Mouse (Mus musculus) myocyte (in vitro differentiated cells): ENCODE data around the gene Zdhhc18.

ENCODE experiments used
- CEBPB ChIP-seq: IDR thresholded peaks from 2 replicates; pipeline ENCODE4 v1.6.1; 2011; ENCODE audit warnings: mild to moderate bottlenecking, moderate library complexity; ENCODE audit not compliant: poor library complexity, insufficient read depth, severe bottlenecking
- E2F4 ChIP-seq: IDR thresholded peaks from one replicate; pipeline ENCODE4 v1.6.1; 2011; ENCODE audit warnings: mild to moderate bottlenecking, control low read depth, moderate library complexity; ENCODE audit not compliant: insufficient read depth
- MAX ChIP-seq: IDR thresholded peaks from one replicate; pipeline ENCODE4 v1.6.1; 2011; ENCODE audit warnings: low read depth, mild to moderate bottlenecking, control low read depth
- MYOD1 ChIP-seq, 3 experiments: IDR thresholded peaks; one replicate each; pipeline ENCODE4 v1.6.1; 2011; ENCODE audit warnings: control low read depth in 2 of 3, low read depth in 2 of 3, mild to moderate bottlenecking in 2 of 3, moderate library complexity in 1 of 3; ENCODE audit not compliant: insufficient read length in 2 of 3, control insufficient read depth in 1 of 3
- MYOG ChIP-seq, 3 experiments: IDR thresholded peaks; one replicate each; pipeline ENCODE4 v1.6.1; 2011; ENCODE audit warnings: control low read depth in 2 of 3, low read depth in 2 of 3, mild to moderate bottlenecking in 2 of 3; ENCODE audit not compliant: insufficient read length in 2 of 3, control insufficient read depth in 1 of 3, insufficient read depth in 1 of 3
- POLR2A ChIP-seq: IDR thresholded peaks from one replicate; pipeline ENCODE4 v1.6.1; 2011; ENCODE audit warnings: low read depth, mild to moderate bottlenecking, control low read depth, moderate library complexity; ENCODE audit not compliant: insufficient read length
- POLR2AphosphoS2 ChIP-seq: IDR thresholded peaks from one replicate; pipeline ENCODE4 v1.6.1; 2011; ENCODE audit warnings: low read depth, control low read depth; ENCODE audit not compliant: insufficient read length
- REST ChIP-seq: IDR thresholded peaks from one replicate; pipeline ENCODE4 v1.6.1; 2011; ENCODE audit warnings: mild to moderate bottlenecking, control low read depth, moderate library complexity; ENCODE audit not compliant: insufficient read depth, insufficient read length
- USF1 ChIP-seq: IDR thresholded peaks from one replicate; pipeline ENCODE4 v1.6.1; 2011; ENCODE audit warnings: low read depth, mild to moderate bottlenecking, control low read depth, moderate library complexity

- TF ChIP-seq POLR2A (no peak), REST (no peak), E2F4 (no peak), MYOD1 (IDR thresholded peaks at IDR 0.05; ENCODE audit: control insufficient read depth in 1 of 3, insufficient read length in 2 of 3, low read depth in 2 of 3) (no peak), CEBPB (no peak), MYOG (IDR thresholded peaks at IDR 0.05; ENCODE audit: control insufficient read depth in 1 of 3, insufficient read depth in 1 of 3, insufficient read length in 2 of 3, low read depth in 2 of 3) (no peak), POLR2AphosphoS2 (no peak), USF1 (no peak), MAX (no peak)
Measured at GRCm38 (mm10) chr4:133679629-133680028, 29.7 kb upstream of the Zdhhc18 start.
